Mouse (Mus musculus) lung, adult 18-20 months (tissue): ENCODE data around the gene Gm49721.
A peak's percentile ranks its signal among the peaks of the same experiment; 100 is the strongest.
"Not testable (repeated sequence)": the region's sequence is repeated elsewhere in the genome, so short reads cannot be mapped to it uniquely, and the experiment has no call there.

Source experiments
- DNase-seq, 2 experiments: peaks; one replicate each; pipeline ENCODE4 v3.0.0; 2022; ENCODE audit warnings: mixed read lengths in 2 of 2

Gene Gm49721

DNA sequence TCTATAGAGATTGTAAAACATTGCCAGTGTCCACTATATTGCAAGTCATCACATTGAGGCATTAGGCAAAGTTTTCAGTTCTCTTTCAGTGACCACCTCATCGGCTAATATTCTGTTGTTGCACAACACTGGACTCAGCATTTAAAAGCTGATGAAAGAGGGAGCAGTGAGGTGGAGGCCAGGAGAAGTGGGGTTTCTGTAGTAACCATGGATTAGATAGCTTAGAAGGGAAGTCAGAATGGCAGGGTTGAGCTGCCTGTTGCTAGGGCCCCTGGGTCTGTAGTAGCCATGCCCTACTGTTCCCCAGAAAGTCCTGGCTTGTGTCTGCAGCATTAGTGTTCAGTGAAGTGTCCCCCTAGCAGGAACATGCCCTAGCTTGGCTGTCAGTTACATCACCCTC is 7.4 kb downstream of the Gm49721 start:
- not testable (repeated sequence) for DNase-seq

GRCm38 (mm10) chr17:6995504-6995903 is 16.8 kb downstream of the Gm49721 start:
- not testable (repeated sequence) for DNase-seq

- not testable (repeated sequence) for DNase-seq
Observed at GRCm38 (mm10) chr17:6996826-6997225, 18.1 kb downstream of the Gm49721 start.

- not testable (repeated sequence) for DNase-seq
Observed at GRCm38 (mm10) chr17:6997778-6998490, 19.2 kb downstream of the Gm49721 start.

- not testable (repeated sequence) for DNase-seq
Observed at GRCm38 (mm10) chr17:7001790-7002585, 23.3 kb downstream of the Gm49721 start.

DNA sequence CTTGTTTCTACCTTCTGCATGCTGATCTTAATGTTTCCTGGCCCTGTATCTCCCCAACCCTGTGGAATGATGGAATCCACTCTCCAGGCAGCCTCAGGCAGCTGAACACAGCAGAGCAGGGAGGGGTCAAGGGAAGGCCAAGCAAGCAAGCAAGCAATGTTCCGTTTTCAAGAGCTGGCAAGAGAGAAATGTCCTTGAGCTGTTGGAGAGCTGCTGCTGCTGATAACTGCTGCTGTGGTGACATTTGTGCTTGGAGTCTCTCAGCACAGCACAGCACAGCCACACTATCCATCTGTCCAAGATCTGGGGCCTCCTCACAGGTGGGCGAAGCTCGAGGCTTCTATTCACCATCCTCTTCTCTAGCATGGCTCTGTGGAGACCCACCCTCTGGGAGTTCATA is 24.7 kb downstream of the Gm49721 start:
- not testable (repeated sequence) for DNase-seq

DNA sequence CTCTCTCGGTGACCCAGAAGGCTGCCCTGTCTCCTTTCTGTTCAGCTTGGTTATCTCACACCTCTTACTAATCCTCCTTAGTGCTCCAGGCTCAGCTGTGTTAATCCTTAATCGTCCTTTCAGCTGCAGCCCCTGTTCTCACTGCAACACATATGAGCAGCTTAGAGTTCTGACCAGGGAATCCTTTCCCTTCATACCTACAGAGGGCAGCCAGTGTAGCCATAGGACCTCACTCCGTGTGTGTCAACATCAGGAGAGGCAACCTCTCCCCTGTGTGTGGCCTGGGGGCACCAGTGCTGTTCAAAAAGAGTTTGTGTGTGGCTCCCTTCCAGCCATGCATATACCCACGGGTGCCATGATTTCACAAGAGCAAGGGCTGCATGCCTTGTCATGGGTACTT is 26.9 kb downstream of the Gm49721 start:
- not testable (repeated sequence) for DNase-seq

GRCm38 (mm10) chr17:7008885-7009284 is 30.2 kb downstream of the Gm49721 start:
- not testable (repeated sequence) for DNase-seq

DNA sequence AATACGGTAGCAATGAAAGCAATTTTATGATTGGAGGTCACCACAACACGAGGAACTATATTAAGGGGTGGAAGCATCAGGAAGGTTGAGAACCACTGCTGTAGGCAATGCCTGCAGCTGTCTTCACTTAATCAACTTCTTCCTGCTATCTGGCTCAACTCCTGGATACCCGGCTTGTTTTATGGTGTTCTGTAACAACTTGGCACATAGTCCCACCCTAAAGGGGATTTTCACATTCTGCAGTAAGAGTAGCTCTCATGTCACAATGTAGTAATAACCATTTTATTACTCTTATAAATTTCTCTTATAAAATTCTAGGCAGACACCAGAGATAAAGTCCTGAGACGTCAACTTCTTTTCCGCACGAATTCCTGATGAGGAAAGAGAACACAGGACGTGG is 30.7 kb downstream of the Gm49721 start:
- DNase-seq = not testable (repeated sequence)

DNA sequence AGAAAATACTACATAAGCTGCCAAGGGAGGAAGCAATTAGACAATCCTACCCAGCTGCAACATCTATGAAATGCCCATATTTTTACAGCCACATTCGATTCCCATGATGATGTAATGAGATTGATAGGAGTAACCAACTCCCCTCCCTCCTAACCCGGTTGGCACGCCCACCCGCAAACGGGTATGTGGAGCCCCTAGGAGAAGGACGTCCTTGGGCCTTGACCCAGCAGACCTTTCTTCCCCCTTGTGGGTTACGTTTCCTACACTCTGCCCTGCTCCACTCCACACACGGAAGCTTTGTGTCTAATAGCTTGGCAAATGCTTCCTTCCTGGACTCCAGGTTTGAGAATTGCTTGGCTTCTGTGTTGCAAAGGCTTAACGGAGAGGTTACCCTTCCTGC is 31.2 kb downstream of the Gm49721 start:
- not testable (repeated sequence) for DNase-seq

DNA sequence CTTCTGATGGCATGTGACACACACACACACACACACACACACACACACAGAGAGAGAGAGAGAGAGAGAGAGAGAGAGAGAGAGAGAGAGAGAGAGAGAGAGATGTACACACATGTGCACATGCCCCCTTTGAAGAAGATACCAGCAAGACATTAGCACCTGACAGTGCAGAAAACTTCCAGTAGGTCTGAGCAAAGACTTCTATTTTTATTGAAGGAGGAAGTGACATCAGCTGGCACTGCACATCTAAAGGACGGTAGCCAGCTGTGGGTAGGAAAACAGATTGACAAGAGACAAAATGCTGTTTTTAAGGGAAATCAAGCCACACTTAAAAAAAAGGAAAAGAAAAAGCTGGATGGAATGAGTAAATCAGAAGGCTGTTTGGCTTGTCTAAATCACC is 35.5 kb downstream of the Gm49721 start:
- not testable (repeated sequence) for DNase-seq

DNA sequence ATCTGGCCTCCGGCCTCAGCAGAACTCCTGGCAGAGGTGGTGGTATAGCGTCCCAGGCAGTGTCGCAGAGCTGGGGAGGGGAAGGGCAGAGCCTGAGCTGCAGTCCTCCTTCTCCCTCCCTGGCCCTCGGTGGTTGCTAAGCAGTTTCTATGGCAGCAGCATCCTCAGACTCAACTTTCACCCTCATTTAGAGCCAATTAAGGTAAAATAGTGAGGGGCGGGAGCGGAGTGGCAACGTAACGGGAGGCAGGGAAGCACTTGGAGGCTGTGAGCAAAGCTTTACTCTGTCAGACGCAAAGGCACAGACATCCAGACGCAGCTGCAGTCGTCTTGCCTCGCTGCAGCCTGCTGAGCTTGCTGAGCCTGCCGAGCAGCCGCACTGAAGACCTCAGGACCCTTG is 46.6 kb downstream of the Gm49721 start, which contains the start of gene Gm1604a:
TSS of gene Gm1604a (plus strand) at position 312 of the 400 bp plus-strand sequence.
- DNase-seq = not testable (repeated sequence)

DNA sequence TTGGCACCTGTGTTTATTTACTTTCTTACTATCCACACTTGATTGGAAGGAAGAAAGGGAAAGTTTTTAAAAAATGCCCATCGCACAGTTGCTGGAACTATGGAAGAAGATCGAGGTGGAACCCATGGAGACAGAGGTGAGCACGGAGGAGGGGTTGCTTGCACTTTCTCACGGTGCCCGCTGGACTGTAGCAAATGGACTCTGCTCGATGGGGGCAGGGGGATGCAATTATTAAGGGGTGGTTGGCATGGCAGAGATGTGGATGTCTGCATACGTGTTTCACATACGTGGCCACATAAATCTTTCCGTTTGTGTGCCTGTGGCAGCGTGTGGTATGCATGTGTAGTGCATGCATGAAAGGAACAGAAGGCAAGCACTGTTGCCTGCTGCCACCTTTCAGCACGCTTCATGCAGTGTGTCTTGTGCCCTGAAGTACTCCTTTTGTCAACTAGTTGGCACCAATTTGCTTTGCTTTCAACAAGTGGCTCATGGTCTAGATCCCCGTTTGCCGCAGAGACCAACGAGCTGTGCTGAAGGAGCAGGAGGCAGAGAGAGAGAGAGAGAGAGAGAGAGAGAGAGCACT is 47.2 kb downstream of the Gm49721 start:
- DNase-seq = not testable (repeated sequence)

GRCm38 (mm10) chr17:7030204-7030603 is 51.5 kb downstream of the Gm49721 start:
- not testable (repeated sequence) for DNase-seq

GRCm38 (mm10) chr17:7030622-7031174 is 52.0 kb downstream of the Gm49721 start:
- DNase-seq = not testable (repeated sequence)

- DNase-seq = not testable (repeated sequence)
Observed at GRCm38 (mm10) chr17:7033192-7034166, 54.8 kb downstream of the Gm49721 start.

DNA sequence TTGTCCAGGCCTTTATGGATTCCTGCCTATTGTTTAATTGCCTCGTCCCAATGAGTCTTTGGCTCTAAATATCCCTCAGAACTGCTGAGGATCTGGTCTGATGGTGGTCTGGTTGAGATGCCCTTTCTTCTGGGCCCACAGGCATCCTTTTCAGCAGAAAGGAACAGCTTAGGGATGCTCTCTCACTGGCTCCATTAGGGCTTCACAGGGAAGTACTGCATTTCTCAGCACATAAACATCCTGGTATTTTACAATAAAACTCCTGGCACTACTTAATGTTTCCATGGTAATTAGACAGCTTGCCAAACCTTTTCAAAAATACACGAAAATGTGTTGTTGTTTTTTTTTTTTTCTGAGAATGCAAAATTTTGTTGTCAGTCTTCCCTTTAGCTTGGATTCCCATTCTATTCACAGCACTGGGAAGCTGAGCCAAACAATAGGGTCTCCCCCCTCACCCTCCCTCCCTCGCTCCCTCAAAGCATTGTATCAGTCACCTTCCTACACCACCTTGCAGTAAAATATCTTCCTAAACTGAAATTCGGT is 90.4 kb downstream of the Gm49721 start:
- not testable (repeated sequence) for DNase-seq

DNA sequence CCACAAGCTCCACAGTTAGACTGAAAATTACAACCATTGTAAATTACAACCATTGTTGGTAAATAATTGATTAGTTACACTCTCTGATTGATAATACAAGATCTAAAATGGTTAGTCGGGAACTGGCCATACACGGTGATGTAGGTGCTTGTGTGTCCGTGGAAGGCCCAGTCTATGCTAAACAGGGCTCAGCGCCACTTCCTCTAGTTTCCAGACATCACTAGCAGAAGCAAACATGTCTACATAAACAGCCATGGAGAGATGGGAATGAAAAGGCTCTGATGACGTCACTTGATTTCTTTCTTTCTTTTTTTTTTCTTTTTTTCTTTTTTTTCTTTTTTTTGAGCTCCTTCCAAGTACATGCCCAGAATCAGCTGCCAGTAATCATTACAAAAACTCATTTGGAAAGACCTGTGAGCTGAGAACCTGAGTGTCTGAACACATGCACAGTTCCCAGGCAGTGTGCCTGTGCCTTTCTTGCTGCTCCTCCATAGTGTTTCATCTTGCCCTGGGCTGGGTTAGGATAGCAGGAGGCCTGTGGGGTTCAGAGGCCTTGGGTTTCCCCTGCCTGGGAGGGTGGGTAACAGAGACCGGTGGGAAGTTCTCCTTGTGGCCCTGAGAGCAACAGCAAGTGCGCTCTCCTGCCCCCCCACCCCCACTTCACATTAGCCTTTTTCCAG is 91.0 kb downstream of the Gm49721 start:
- DNase-seq = not testable (repeated sequence)

DNA sequence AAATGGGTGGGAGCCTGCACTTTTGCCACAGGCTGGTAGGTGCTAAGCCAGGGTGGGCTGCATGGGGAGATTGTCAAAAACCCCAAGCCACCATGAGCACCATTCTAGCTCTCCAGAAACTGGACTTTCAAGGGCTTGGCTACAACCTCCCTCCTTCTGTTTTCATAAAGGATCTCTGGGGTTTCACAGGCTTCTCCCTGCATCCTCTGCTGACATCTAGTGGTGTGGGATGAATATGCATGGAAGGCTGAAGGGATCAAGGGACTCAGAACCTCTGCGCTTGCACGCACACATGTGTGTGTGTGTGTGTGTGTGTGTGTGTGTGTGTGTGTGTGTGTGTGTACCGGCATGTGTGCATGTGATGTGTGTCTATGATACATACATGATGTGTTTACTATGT is 95.8 kb downstream of the Gm49721 start:
- peak in 1 of 2 experiments; percentile 26 for DNase-seq

DNA sequence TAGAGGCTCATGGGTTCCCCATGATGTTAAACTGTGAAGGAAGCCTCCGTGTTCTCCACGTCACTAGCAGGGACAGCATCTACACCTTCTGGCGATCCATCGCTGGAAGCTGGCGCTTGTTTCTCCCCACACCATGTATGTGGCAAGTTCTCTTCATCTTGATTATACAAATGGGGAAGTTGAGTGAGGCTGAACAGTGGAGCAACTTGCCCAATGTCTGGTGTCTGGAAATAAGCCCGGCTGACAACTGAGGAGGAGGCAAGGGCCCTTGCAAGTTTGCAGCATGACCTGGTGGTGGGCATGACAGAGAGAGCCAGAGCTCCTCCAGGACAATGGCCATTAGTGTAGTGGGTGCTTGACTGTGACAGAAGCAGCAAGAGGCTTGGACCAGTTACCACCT is 96.8 kb downstream of the Gm49721 start:
- DNase-seq = not testable (repeated sequence)

GRCm38 (mm10) chr17:7079558-7079957 is 100.9 kb downstream of the Gm49721 start:
- peak; percentile 15 to 45 for DNase-seq
